Mouse (Mus musculus): ENCODE results near the gene Gp1ba.

Gene Gp1ba

GRCm38 (mm10) chr11:70670483-70670882, 31.6 kb downstream of the Gp1ba start:
- DNase-seq (ENCODE audit: low spot score in 2 of 2) = no peak

- DNase-seq (ENCODE audit: low spot score in 2 of 2) = no peak
Observed at GRCm38 (mm10) chr11:70671333-70672047, 32.6 kb downstream of the Gp1ba start.

- no peak for DNase-seq (ENCODE audit: low spot score in 2 of 2)
Observed at GRCm38 (mm10) chr11:70674014-70674413, 35.1 kb downstream of the Gp1ba start.

- no peak for DNase-seq (ENCODE audit: low spot score in 2 of 2)
Observed at GRCm38 (mm10) chr11:70674501-70674900, 35.6 kb downstream of the Gp1ba start.

GRCm38 (mm10) chr11:70678092-70678491, 39.2 kb downstream of the Gp1ba start:
- DNase-seq (ENCODE audit: low spot score in 2 of 2) = no peak

GRCm38 (mm10) chr11:70678576-70678975, 39.7 kb downstream of the Gp1ba start:
- no peak for DNase-seq (ENCODE audit: low spot score in 2 of 2)

GRCm38 (mm10) chr11:70679361-70679760, 40.4 kb downstream of the Gp1ba start:
- DNase-seq (ENCODE audit: low spot score in 2 of 2) = no peak

GRCm38 (mm10) chr11:70679894-70680293, 41.0 kb downstream of the Gp1ba start:
- DNase-seq (ENCODE audit: low spot score in 2 of 2) = no peak

GRCm38 (mm10) chr11:70681170-70681569, 42.2 kb downstream of the Gp1ba start:
- no peak for DNase-seq (ENCODE audit: low spot score in 2 of 2)

- DNase-seq (ENCODE audit: low spot score in 2 of 2) = no peak
Observed at GRCm38 (mm10) chr11:70681897-70682581, 43.1 kb downstream of the Gp1ba start.

GRCm38 (mm10) chr11:70683640-70684039, 44.7 kb downstream of the Gp1ba start:
- DNase-seq (ENCODE audit: low spot score in 2 of 2) = no peak

- peak in 1 of 2 experiments; percentile 26 for DNase-seq (ENCODE audit: low spot score in 2 of 2)
Observed at GRCm38 (mm10) chr11:70686901-70687566, 48.1 kb downstream of the Gp1ba start.

GRCm38 (mm10) chr11:70687601-70688199, 48.8 kb downstream of the Gp1ba start, which contains the start of gene Camta2:
TSS of gene Camta2 (minus strand) at chr11:70688105.
- peak; percentile 83 to 88 for DNase-seq (ENCODE audit: low spot score in 2 of 2)

GRCm38 (mm10) chr11:70688372-70688771, 49.5 kb downstream of the Gp1ba start:
- no peak for DNase-seq (ENCODE audit: low spot score in 2 of 2)

GRCm38 (mm10) chr11:70689578-70689977, 50.7 kb downstream of the Gp1ba start:
- no peak for DNase-seq (ENCODE audit: low spot score in 2 of 2)

All from urinary bladder, postnatal 36 days (tissue).